Mouse (Mus musculus) forebrain, embryonic 12.5 days (tissue): Measurements from ENCODE around the gene Il27. TPM values are rescaled to one million over a fixed set of nuclear protein-coding genes. Genes with fewer than 3 reads are reported as not detected.
A peak's percentile ranks its signal among the peaks of the same experiment; 100 is the strongest.

Source experiments
- ATAC-seq: fragments of 200-750 bp; cut with Nextera tagmentation; 2 replicates; pipeline ENCODE4 v1.8.0; 2017; ENCODE audit warnings: moderate TSS enrichment; ENCODE audit not compliant: low FRiP score
- H3K27ac ChIP-seq: fragments of 300-500 bp; sonication (generic); 2 replicates; pipeline ENCODE4 v1.5.1; 2016; ENCODE audit warnings: mild to moderate bottlenecking
- H3K27me3 ChIP-seq: fragments of 300-500 bp; sonication (generic); 2 replicates; pipeline ENCODE4 v1.6.1; 2016; ENCODE audit warnings: mild to moderate bottlenecking
- H3K36me3 ChIP-seq: fragments of 300-500 bp; sonication (generic); replicated peaks from 2 replicates; pipeline ENCODE4 v1.6.1; 2016; ENCODE audit warnings: mild to moderate bottlenecking
- H3K4me1 ChIP-seq: fragments of 300-500 bp; sonication (generic); 2 replicates; pipeline ENCODE4 v1.6.1; 2016
- H3K4me2 ChIP-seq: fragments of 300-500 bp; sonication (generic); 2 replicates; pipeline ENCODE4 v1.6.1; 2016; ENCODE audit warnings: mild to moderate bottlenecking, moderate library complexity
- H3K4me3 ChIP-seq: fragments of 300-500 bp; sonication (generic); replicated peaks from 2 replicates; pipeline ENCODE4 v1.5.1; 2016; ENCODE audit warnings: mild to moderate bottlenecking
- H3K9ac ChIP-seq: fragments of 300-500 bp; sonication (generic); 2 replicates; pipeline ENCODE4 v1.6.1; 2016; ENCODE audit warnings: mild to moderate bottlenecking
- H3K9me3 ChIP-seq: fragments of 300-500 bp; sonication (generic); 2 replicates; pipeline ENCODE4 v1.6.1; 2016
- WGBS: fragments of 180-500 bp; shearing (Covaris S2); methylation state at CpG from one replicate; pipeline ENCODE4 v1.1.7; 2016; 5-methylcytosine and 5-hydroxymethylcytosine counted together
- polyA plus RNA-seq: library from polyadenylated mRNA; unstranded; fragments of >200 nt; fragmentation: Nextera tagmentation; extraction: Ambion mirVana; gene quantifications from 2 replicates; pipeline ENCODE4 v1.2.1, GENCODE M21; 2016

Il27 gene
- polyA plus RNA-seq, 1 experiment from 2014 or later: not detected

GRCm38 (mm10) chr7:126598919-126599318 lies 4.2 kb upstream of the Il27 start:
- H3K4me1 ChIP-seq: no peaks in the 10 kb centered on the region
- no peak overlapping the region for H3K9ac ChIP-seq
- H3K36me3 ChIP-seq: no peaks in the 10 kb centered on the region
- 82% methylated on average over 6 of the region's 6 CpGs for WGBS
- no peak overlapping the region for H3K4me2 ChIP-seq
- H3K27me3 ChIP-seq: peaks cover 15% of the 10 kb centered on the region
- no peak for ATAC-seq
- no peaks in the 10 kb centered on the region for H3K9me3 ChIP-seq
- H3K4me3 ChIP-seq: no peak overlapping the region
- no peak overlapping the region for H3K27ac ChIP-seq

- Histone ChIP-seq H3K9ac (no peak overlapping the region), H3K36me3 (no peaks in the 10 kb centered on the region), H3K4me3 (no peak overlapping the region), H3K4me1 (no peaks in the 10 kb centered on the region), H3K9me3 (no peaks in the 10 kb centered on the region), H3K27ac (no peak overlapping the region), H3K4me2 (no peak overlapping the region), H3K27me3 (peaks cover 24% of the 10 kb centered on the region)
- 71% methylated on average over 6 of the region's 6 CpGs for WGBS
- no peak for ATAC-seq
Observed at GRCm38 (mm10) chr7:126596414-126596813, 1.7 kb upstream of the Il27 start.

GRCm38 (mm10) chr7:126595890-126596289 lies 1.1 kb upstream of the Il27 start:
- no peak overlapping the region for H3K9ac ChIP-seq
- H3K27ac ChIP-seq: no peak overlapping the region
- H3K4me1 ChIP-seq: no peaks in the 10 kb centered on the region
- peaks cover 24% of the 10 kb centered on the region for H3K27me3 ChIP-seq
- no peaks in the 10 kb centered on the region for H3K36me3 ChIP-seq
- no peak overlapping the region for H3K4me2 ChIP-seq
- 85% methylated on average over 5 of the region's 5 CpGs for WGBS
- no peaks in the 10 kb centered on the region for H3K9me3 ChIP-seq
- no peak for ATAC-seq
- no peak overlapping the region for H3K4me3 ChIP-seq

- H3K4me2 ChIP-seq: peak overlapping the region; percentile 36
- WGBS: 3% methylated on average over 16 of the region's 16 CpGs
- H3K27me3 ChIP-seq: peaks cover 59% of the 10 kb centered on the region
Observed at GRCm38 (mm10) chr7:126587779-126588178, 7.0 kb downstream of the Il27 start.

GRCm38 (mm10) chr7:126586839-126587238 lies 7.9 kb downstream of the Il27 start:
- no peaks in the 10 kb centered on the region for H3K9me3 ChIP-seq
- 77% methylated on average over 8 of the region's 8 CpGs for WGBS
- H3K36me3 ChIP-seq: no peaks in the 10 kb centered on the region
- H3K27me3 ChIP-seq: peaks cover 51% of the 10 kb centered on the region
- H3K4me2 ChIP-seq: no peak overlapping the region
- peaks cover 17% of the 10 kb centered on the region for H3K4me1 ChIP-seq
- ATAC-seq: no peak
- H3K9ac ChIP-seq: peak overlapping the region; percentile 9; the same call in 1 of the 2 replicates
- no peak overlapping the region for H3K4me3 ChIP-seq
- H3K27ac ChIP-seq: no peak overlapping the region

More at GRCm38 (mm10) chr7:126587779-126588178, 7.0 kb downstream of the Il27 start:
- peak overlapping the region; percentile 36; the same call in 1 of the 2 replicates for H3K9ac ChIP-seq
- peaks cover 9% of the 10 kb centered on the region for H3K4me1 ChIP-seq
- H3K27ac ChIP-seq: no peak overlapping the region
- peak; percentile 39; the same call in 1 of the 2 replicates for ATAC-seq
- H3K36me3 ChIP-seq: no peaks in the 10 kb centered on the region
- 0 out of 2 replicates have a peak overlapping the region, but pooled peaks have one; percentile 7 for H3K4me3 ChIP-seq
- no peaks in the 10 kb centered on the region for H3K9me3 ChIP-seq

- no peak within 1 kb of the TSS for H3K4me2 ChIP-seq
- WGBS: 79% methylated on average over 6 of the region's 6 CpGs
- H3K27me3 ChIP-seq: peaks cover 49% of the 10 kb centered on the region
Observed at GRCm38 (mm10) chr7:126585717-126586116, 9.0 kb downstream of the Il27 start, which contains the start of gene Cln3. Cln3 (minus strand) TSS chr7:126585817.

DNA sequence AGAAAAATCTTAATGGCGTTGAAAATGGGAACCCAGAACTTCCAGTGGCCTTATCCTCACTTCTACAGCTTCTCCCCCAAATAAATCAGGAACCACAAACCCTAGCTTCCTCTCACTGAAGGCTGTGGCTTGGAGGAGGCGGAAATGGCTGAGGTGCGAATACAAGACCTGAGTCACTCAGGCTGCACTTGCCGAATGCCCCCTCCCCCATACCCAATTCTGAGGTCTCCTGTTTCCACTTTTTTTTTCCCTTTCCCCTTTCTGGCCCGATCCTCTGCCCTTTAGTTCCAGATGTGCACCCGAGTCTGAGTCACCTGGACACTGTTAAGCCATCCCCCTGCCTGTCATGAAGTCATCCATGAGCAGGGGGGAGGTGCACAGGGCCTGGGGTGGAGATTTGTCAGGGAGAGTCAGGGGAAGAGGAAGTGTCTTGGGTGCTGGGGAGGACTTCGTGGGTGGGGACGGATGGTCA lies 10.2 kb downstream of the Il27 start, which contains the start of gene Apobr:
Gene Apobr, plus strand, starts transcription at position 437 of the 472 bp plus-strand sequence.
- Histone ChIP-seq H3K4me1 (peaks cover 24% of the 10 kb centered on the region), H3K4me3 (peak within 1 kb of the TSS; percentile 61), H3K36me3 (peaks cover 7% of the 10 kb centered on the region; the same call in 1 of the 2 replicates), H3K9ac (peak within 1 kb of the TSS; percentile 59; the same call in 1 of the 2 replicates), H3K27me3 (peaks cover 46% of the 10 kb centered on the region), H3K4me2 (peak within 1 kb of the TSS; percentile 65), H3K9me3 (no peaks in the 10 kb centered on the region), H3K27ac (0 out of 2 replicates have a peak within 1 kb of the TSS, but pooled peaks have one; percentile 83)
- no peak for ATAC-seq
- 76% methylated on average over 8 of the region's 8 CpGs for WGBS

More at GRCm38 (mm10) chr7:126585717-126586116, 9.0 kb downstream of the Il27 start, which contains the start of gene Cln3:
- H3K9ac ChIP-seq: peak within 1 kb of the TSS; percentile 9; the same call in 1 of the 2 replicates
- no peak for ATAC-seq
- H3K4me3 ChIP-seq: no peak within 1 kb of the TSS
- peaks cover 7% of the 10 kb centered on the region; the same call in 1 of the 2 replicates for H3K36me3 ChIP-seq
- H3K9me3 ChIP-seq: no peaks in the 10 kb centered on the region
- peaks cover 24% of the 10 kb centered on the region for H3K4me1 ChIP-seq
- H3K27ac ChIP-seq: no peak within 1 kb of the TSS

DNA sequence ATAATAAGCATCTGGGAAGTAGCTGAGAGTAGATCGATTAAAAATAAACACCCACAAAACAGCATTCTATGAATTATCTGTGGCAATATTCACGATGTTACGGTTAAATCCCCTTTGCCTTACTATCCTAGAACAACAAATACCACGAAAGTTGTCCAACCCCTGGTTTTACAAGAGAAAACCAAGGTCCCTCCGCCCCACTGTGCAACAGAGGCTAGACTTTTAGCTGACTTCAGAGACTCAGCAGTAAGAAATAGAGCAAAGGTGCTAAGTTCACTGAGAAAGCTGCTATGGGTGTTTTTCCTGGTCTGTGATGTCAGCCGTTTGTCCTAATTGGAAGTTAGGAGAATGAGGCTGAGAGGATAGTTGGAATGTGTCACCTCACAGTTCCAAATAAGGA lies 11.0 kb downstream of the Il27 start:
- H3K9ac ChIP-seq: peak overlapping the region; percentile 59; the same call in 1 of the 2 replicates
- WGBS: 65% methylated on average over 6 of the region's 6 CpGs

DNA sequence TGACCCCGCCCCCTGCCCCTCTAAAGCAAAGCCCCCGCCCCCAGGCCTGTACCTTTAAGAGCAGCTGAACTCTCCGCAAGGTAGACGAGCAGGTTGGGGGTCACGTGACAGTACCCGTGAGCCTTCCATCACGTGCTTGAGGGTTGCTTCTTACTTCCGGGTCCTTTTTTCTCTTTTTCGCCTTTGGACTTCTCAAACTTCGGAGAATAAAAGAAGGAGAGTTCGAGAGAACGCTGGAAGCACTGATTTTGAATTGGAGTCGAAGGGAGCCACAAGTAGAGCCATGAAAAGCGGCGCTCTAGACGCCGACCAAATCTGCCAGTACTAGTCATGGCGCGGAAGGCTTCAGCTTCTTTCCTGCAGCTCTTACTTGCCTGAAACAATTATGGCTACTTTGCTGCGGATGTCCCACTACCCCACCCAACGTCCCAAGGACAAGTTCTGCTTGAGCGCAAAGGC lies 11.5 kb downstream of the Il27 start:
- Histone ChIP-seq H3K4me3 (peak overlapping the region; percentile 61), H3K9ac (peak overlapping the region; percentile 59), H3K4me2 (peak overlapping the region; percentile 65), H3K9me3 (no peaks in the 10 kb centered on the region), H3K27me3 (peaks cover 37% of the 10 kb centered on the region), H3K4me1 (peaks cover 24% of the 10 kb centered on the region), H3K36me3 (peaks cover 7% of the 10 kb centered on the region; the same call in 1 of the 2 replicates), H3K27ac (peak overlapping the region; percentile 83)
- under 1% methylated on average over 22 of the region's 22 CpGs for WGBS
- peak; percentile 89 for ATAC-seq

More for the DNA sequence above, 11.0 kb downstream of the Il27 start:
- peak overlapping the region; percentile 83; the same call in 1 of the 2 replicates for H3K27ac ChIP-seq
- H3K4me3 ChIP-seq: peak overlapping the region; percentile 61
- peaks cover 7% of the 10 kb centered on the region; the same call in 1 of the 2 replicates for H3K36me3 ChIP-seq
- H3K4me2 ChIP-seq: peak overlapping the region; percentile 65
- H3K9me3 ChIP-seq: no peaks in the 10 kb centered on the region
- H3K27me3 ChIP-seq: peaks cover 39% of the 10 kb centered on the region
- H3K4me1 ChIP-seq: peaks cover 24% of the 10 kb centered on the region
- ATAC-seq: no peak

GRCm38 (mm10) chr7:126582759-126583158 lies 12.0 kb downstream of the Il27 start:
- H3K27ac ChIP-seq: peak overlapping the region; percentile 83; the same call in 1 of the 2 replicates
- peak overlapping the region; percentile 65 for H3K4me2 ChIP-seq
- 2% methylated on average over 20 of the region's 20 CpGs for WGBS
- peak; percentile 62 for ATAC-seq
- H3K27me3 ChIP-seq: peaks cover 37% of the 10 kb centered on the region
- H3K9ac ChIP-seq: peak overlapping the region; percentile 59
- peaks cover 10% of the 10 kb centered on the region; the same call in 1 of the 2 replicates for H3K36me3 ChIP-seq
- peaks cover 20% of the 10 kb centered on the region for H3K4me1 ChIP-seq
- H3K4me3 ChIP-seq: peak overlapping the region; percentile 61
- no peaks in the 10 kb centered on the region for H3K9me3 ChIP-seq

- Histone ChIP-seq H3K27me3 (peaks cover 27% of the 10 kb centered on the region), H3K36me3 (peaks cover 15% of the 10 kb centered on the region; the same call in 1 of the 2 replicates), H3K27ac (no peak overlapping the region), H3K9me3 (no peaks in the 10 kb centered on the region), H3K4me3 (no peak overlapping the region), H3K4me1 (peaks cover 15% of the 10 kb centered on the region; the same call in 1 of the 2 replicates), H3K4me2 (0 out of 2 replicates have a peak overlapping the region, but pooled peaks have one; percentile 13), H3K9ac (no peak overlapping the region)
- ATAC-seq: no peak
- WGBS: 89% methylated on average over 6 of the region's 6 CpGs
Observed at GRCm38 (mm10) chr7:126581661-126582060, 13.1 kb downstream of the Il27 start.

GRCm38 (mm10) chr7:126579172-126579571 lies 15.6 kb downstream of the Il27 start:
- Histone ChIP-seq H3K27ac (no peak overlapping the region), H3K4me3 (no peak overlapping the region), H3K36me3 (peaks cover 17% of the 10 kb centered on the region; the same call in 1 of the 2 replicates), H3K4me2 (no peak overlapping the region), H3K9me3 (no peaks in the 10 kb centered on the region), H3K9ac (no peak overlapping the region), H3K27me3 (peaks cover 4% of the 10 kb centered on the region), H3K4me1 (peaks cover 15% of the 10 kb centered on the region; the same call in 1 of the 2 replicates)
- WGBS: 52% methylated on average over 8 of the region's 8 CpGs
- no peak for ATAC-seq
